Mouse (Mus musculus): Measurements from ENCODE around the gene Il1rapl1. TPM values are rescaled to one million over a fixed set of nuclear protein-coding genes. Genes with fewer than 3 reads are reported as not detected.

The Il1rapl1 gene
- polyA plus RNA-seq, 1 experiment from 2014 or later, result 0.21 TPM

DNA sequence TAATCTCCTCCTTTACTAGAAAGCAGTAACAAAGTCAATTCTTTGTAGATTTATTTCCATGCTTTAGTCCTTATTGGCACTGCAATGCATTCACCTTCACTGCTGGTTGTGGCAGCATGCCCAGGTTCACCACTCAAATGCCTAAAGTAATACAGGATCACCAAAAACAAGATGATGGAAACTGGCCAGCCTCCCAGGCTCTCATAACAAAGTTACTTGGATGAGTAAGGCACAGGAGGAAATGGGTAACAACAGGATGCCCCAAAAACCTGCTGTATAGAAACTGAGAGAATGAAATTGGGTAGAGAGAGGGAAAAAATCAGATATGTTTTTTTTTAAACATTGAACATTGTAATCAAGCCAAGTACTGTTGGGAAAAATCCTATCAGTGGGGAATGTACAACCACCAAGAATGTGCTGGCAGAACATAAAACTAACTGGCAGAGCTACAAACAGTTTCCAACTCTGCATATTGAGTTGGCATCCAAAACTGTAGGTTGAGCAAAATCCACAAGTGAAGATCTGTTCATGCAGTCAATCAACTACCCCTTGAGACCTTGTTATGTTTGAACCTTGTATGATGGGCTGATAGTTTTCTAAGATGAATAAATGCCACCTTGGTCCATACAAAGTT lies 21.4 kb downstream of the Il1rapl1 start:
- no peak for ATAC-seq (ENCODE audit: low read depth)
- no peak overlapping the region for H3K27ac ChIP-seq (replicated peaks; ENCODE audit: low read depth, low read length)
- H3K4me2 ChIP-seq (ENCODE audit: low read depth, low read length), result no peak overlapping the region
- no peak overlapping the region for H3K4me3 ChIP-seq (ENCODE audit: low read depth, low read length)
- H3K9ac ChIP-seq (ENCODE audit: low read depth, low read length), result no peak overlapping the region
- no peak for DNase-seq (ENCODE audit: low spot score)
- H3K9me3 ChIP-seq (ENCODE audit: control insufficient read depth, low read length), result no peaks in the 10 kb centered on the region
- no peaks in the 10 kb centered on the region for H3K4me1 ChIP-seq (ENCODE audit: control insufficient read depth, insufficient read depth, low read length)
- no peaks in the 10 kb centered on the region for H3K36me3 ChIP-seq (ENCODE audit: control insufficient read depth, insufficient read depth, low read length)
- H3K27me3 ChIP-seq (replicated peaks; ENCODE audit: control insufficient read depth, insufficient read depth, low read length), result no peaks in the 10 kb centered on the region

DNA sequence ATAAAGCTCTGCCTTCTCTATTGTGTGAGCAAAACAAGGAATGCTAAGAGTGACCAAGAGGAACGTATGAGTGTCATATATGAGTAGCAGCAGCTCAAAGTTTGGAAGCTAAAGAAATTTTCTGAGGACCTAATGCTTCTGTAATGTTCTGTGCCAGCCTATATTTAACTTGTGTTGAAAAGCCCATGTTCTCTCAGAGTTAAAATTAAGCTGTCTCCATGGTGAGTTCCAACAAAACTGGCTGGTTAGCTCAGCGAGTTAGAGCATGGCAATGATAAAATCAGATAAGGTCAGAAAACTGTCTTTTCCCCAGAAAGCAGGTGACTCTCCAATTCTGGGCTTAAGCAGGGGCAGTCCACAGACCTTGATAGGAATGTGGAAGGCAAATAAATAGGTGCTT lies 25.6 kb downstream of the Il1rapl1 start:
- Histone ChIP-seq H3K4me1 (ENCODE audit: control insufficient read depth, insufficient read depth, low read length) (no peaks in the 10 kb centered on the region), H3K9ac (ENCODE audit: low read depth, low read length) (no peak overlapping the region), H3K27me3 (replicated peaks; ENCODE audit: control insufficient read depth, insufficient read depth, low read length) (no peaks in the 10 kb centered on the region), H3K4me2 (ENCODE audit: low read depth, low read length) (no peak overlapping the region), H3K9me3 (ENCODE audit: control insufficient read depth, low read length) (no peaks in the 10 kb centered on the region), H3K4me3 (ENCODE audit: low read depth, low read length) (no peak overlapping the region), H3K27ac (replicated peaks; ENCODE audit: low read depth, low read length) (no peak overlapping the region), H3K36me3 (ENCODE audit: control insufficient read depth, insufficient read depth, low read length) (no peaks in the 10 kb centered on the region)
- ATAC-seq (ENCODE audit: low read depth) (no peak), DNase-seq (ENCODE audit: low spot score) (no peak)
- WGBS, result 68% methylated on average over 2 of the region's 2 CpGs

DNA sequence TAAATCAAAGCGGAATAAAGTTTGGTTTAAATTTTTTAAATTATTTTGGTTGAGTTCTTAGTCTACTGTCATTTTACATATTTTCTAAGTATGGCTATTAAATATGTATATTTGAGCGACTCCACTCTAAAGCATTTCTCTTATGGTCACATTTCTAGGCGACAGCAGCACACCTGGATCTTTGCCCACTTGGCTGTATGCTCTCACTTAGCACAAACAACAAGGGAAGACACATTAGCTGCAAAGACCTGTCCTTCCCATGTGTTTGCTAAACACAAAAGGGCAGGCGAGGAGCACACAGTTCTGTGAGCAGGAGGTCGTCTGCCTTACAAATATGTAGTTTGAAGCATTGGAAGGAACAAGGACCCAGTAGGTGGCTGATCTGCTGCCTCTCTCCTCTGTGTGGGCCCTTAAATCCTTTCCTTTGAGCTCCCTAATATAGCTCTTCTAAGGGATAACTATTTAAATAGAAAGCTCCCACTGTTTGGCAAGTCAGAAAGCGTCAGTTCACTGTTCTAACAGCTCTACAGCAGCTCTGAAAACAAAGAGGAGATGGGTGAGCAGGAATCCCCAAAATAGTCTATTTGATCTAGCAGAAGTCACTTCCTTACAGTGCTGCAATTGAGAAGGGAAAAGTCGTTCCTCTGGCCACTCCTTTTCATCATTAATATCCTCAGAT lies 42.6 kb downstream of the Il1rapl1 start:
- H3K4me2 ChIP-seq (ENCODE audit: low read depth, low read length), result no peak overlapping the region

DNA sequence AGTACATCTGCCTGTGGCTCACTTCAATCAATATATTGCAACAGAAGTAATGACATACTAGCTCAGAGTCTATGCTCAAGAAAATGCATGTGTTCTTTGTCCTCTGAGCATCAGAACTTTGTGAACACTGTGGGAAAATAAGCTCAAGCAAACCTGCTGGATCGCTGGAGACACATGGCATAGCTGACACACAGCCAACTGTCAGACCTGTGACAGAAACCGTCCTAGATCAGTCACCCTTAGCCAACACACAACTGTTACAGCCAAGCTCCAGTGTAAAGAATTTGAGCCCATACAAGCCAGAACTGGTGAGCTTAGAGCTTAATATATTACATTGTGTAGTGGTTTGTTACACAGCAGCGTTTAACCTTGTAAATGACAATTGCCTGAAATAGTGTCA lies 45.1 kb downstream of the Il1rapl1 start:
- H3K9me3 ChIP-seq (ENCODE audit: control insufficient read depth, low read length), result no peaks in the 10 kb centered on the region
- H3K4me1 ChIP-seq (ENCODE audit: control insufficient read depth, insufficient read depth, low read length), result no peaks in the 10 kb centered on the region
- H3K4me2 ChIP-seq (ENCODE audit: low read depth, low read length), result no peak overlapping the region
- WGBS, result 78% methylated on average over 3 of the region's 3 CpGs
- DNase-seq (ENCODE audit: low spot score) (no peak), ATAC-seq (ENCODE audit: low read depth) (no peak)
- H3K27ac ChIP-seq (replicated peaks; ENCODE audit: low read depth, low read length), result no peak overlapping the region
- no peaks in the 10 kb centered on the region for H3K36me3 ChIP-seq (ENCODE audit: control insufficient read depth, insufficient read depth, low read length)
- H3K27me3 ChIP-seq (replicated peaks; ENCODE audit: control insufficient read depth, insufficient read depth, low read length), result no peaks in the 10 kb centered on the region
- H3K4me3 ChIP-seq (ENCODE audit: low read depth, low read length), result no peak overlapping the region
- H3K9ac ChIP-seq (ENCODE audit: low read depth, low read length), result no peak overlapping the region

More for the DNA sequence above, 42.6 kb downstream of the Il1rapl1 start:
- 47% methylated on average over 7 of the region's 7 CpGs for WGBS
- no peak overlapping the region for H3K27ac ChIP-seq (replicated peaks; ENCODE audit: low read depth, low read length)
- H3K27me3 ChIP-seq (replicated peaks; ENCODE audit: control insufficient read depth, insufficient read depth, low read length), result no peaks in the 10 kb centered on the region
- H3K4me3 ChIP-seq (ENCODE audit: low read depth, low read length), result no peak overlapping the region
- H3K36me3 ChIP-seq (ENCODE audit: control insufficient read depth, insufficient read depth, low read length), result no peaks in the 10 kb centered on the region
- no peak for ATAC-seq (ENCODE audit: low read depth)
- no peaks in the 10 kb centered on the region for H3K9me3 ChIP-seq (ENCODE audit: control insufficient read depth, low read length)
- no peak overlapping the region for H3K9ac ChIP-seq (ENCODE audit: low read depth, low read length)
- DNase-seq (ENCODE audit: low spot score), result no peak
- H3K4me1 ChIP-seq (ENCODE audit: control insufficient read depth, insufficient read depth, low read length), result no peaks in the 10 kb centered on the region

DNA sequence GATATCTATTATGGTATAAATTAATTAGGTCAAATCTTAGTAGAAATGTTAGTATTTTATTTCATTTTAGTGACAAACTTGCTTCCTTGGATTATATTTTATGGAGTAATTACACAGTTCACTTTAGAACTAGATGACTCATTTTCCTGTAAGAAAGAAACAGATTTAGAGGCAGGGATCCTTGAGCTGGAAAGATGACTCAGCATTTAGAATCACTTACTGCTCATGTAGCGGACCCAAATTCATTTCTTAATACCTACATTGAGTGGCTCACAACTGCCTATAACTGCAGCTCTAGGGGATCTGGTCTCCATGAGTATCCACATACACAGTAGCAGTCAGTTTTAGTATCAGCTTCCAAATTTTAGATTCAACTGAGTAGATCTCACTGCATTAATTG lies 71.9 kb downstream of the Il1rapl1 start:
- WGBS, result 94% methylated on average over 1 of the region's 1 CpGs
- ATAC-seq (ENCODE audit: low read depth), result no peak
- H3K4me1 ChIP-seq (ENCODE audit: control insufficient read depth, insufficient read depth, low read length), result no peaks in the 10 kb centered on the region
- H3K27ac ChIP-seq (replicated peaks; ENCODE audit: low read depth, low read length), result no peak overlapping the region
- no peak overlapping the region for H3K4me3 ChIP-seq (ENCODE audit: low read depth, low read length)
- H3K9ac ChIP-seq (ENCODE audit: low read depth, low read length), result no peak overlapping the region
- no peak overlapping the region for H3K4me2 ChIP-seq (ENCODE audit: low read depth, low read length)
- DNase-seq (ENCODE audit: low spot score), result no peak
- no peaks in the 10 kb centered on the region for H3K27me3 ChIP-seq (replicated peaks; ENCODE audit: control insufficient read depth, insufficient read depth, low read length)
- H3K36me3 ChIP-seq (ENCODE audit: control insufficient read depth, insufficient read depth, low read length), result no peaks in the 10 kb centered on the region
- H3K9me3 ChIP-seq (ENCODE audit: control insufficient read depth, low read length), result no peaks in the 10 kb centered on the region

DNA sequence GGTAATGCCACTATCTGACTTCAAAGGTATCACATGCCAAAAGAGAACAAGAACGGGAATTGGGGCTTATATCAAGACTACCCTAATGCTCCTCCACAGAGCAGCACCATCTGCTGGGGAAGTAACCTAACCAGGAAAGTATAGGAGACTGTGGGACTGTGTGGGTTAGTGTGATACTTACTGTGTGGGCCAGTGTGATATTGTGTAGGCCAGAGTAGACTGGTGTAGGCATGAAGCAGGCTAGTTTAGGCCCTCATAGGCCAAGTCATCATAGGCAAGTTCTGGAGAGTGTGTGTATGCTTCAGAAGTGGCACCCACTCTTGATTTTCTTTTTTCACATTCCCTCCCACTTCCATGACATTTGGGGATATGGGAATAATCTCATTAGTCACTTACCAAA lies 76.5 kb downstream of the Il1rapl1 start:
- Histone ChIP-seq H3K4me3 (ENCODE audit: low read depth, low read length) (no peak overlapping the region), H3K27me3 (replicated peaks; ENCODE audit: control insufficient read depth, insufficient read depth, low read length) (no peaks in the 10 kb centered on the region), H3K4me2 (ENCODE audit: low read depth, low read length) (no peak overlapping the region), H3K27ac (replicated peaks; ENCODE audit: low read depth, low read length) (no peak overlapping the region), H3K4me1 (ENCODE audit: control insufficient read depth, insufficient read depth, low read length) (no peaks in the 10 kb centered on the region), H3K36me3 (ENCODE audit: control insufficient read depth, insufficient read depth, low read length) (no peaks in the 10 kb centered on the region), H3K9ac (ENCODE audit: low read depth, low read length) (no peak overlapping the region), H3K9me3 (ENCODE audit: control insufficient read depth, low read length) (no peaks in the 10 kb centered on the region)
- 17% methylated on average over 1 of the region's 1 CpGs for WGBS
- no peak for DNase-seq (ENCODE audit: low spot score)
- no peak for ATAC-seq (ENCODE audit: low read depth)

DNA sequence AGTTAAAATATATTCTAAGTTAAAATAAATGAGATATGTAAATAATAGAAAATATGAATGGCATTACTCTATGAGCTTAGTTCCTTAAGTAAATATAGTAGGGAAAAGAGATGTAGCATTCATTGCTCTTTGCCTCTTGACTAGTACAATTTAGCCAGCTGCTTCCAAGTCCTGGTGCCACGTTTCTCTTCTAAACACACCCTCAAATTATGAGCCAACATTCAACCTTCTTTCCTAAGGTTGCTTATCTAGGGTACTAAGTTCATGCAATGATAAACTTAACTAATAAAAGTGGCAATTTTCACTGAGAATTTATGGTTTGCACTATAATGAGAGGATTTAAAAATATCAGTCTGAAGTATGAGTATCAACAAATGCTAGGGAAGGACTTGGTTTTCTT lies 218.3 kb downstream of the Il1rapl1 start:
- Histone ChIP-seq H3K4me3 (ENCODE audit: low read depth, low read length) (no peak overlapping the region), H3K27ac (replicated peaks; ENCODE audit: low read depth, low read length) (no peak overlapping the region), H3K36me3 (ENCODE audit: control insufficient read depth, insufficient read depth, low read length) (no peaks in the 10 kb centered on the region), H3K4me1 (ENCODE audit: control insufficient read depth, insufficient read depth, low read length) (no peaks in the 10 kb centered on the region), H3K9ac (ENCODE audit: low read depth, low read length) (no peak overlapping the region), H3K9me3 (ENCODE audit: control insufficient read depth, low read length) (no peaks in the 10 kb centered on the region), H3K27me3 (replicated peaks; ENCODE audit: control insufficient read depth, insufficient read depth, low read length) (no peaks in the 10 kb centered on the region), H3K4me2 (ENCODE audit: low read depth, low read length) (no peak overlapping the region)
- DNase-seq (ENCODE audit: low spot score) (no peak), ATAC-seq (ENCODE audit: low read depth) (no peak)
- 75% methylated on average over 1 of the region's 1 CpGs for WGBS

DNA sequence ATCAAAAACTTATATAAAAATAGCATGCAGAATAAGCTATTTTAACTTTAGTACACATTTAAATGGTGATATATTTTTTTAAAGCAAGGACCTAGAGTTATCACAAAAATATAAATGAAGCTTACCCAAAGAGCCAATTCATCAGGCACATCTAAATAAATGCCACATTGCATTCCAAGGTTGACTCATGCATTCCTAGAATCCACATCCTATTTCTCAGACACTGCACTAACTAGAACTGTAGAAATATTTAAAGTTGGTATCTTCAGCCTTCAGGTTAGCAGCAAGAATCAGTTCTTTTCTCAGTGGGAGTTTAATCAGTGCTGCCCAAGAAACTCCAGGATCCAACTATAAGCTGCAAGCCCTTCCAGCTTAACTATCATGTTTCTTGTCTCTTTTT lies 223.5 kb downstream of the Il1rapl1 start:
- Histone ChIP-seq H3K4me1 (ENCODE audit: control insufficient read depth, insufficient read depth, low read length) (no peaks in the 10 kb centered on the region), H3K27me3 (replicated peaks; ENCODE audit: control insufficient read depth, insufficient read depth, low read length) (no peaks in the 10 kb centered on the region), H3K27ac (replicated peaks; ENCODE audit: low read depth, low read length) (no peak overlapping the region), H3K4me2 (ENCODE audit: low read depth, low read length) (no peak overlapping the region), H3K9me3 (ENCODE audit: control insufficient read depth, low read length) (no peaks in the 10 kb centered on the region), H3K4me3 (ENCODE audit: low read depth, low read length) (no peak overlapping the region), H3K36me3 (ENCODE audit: control insufficient read depth, insufficient read depth, low read length) (no peaks in the 10 kb centered on the region), H3K9ac (ENCODE audit: low read depth, low read length) (no peak overlapping the region)
- ATAC-seq (ENCODE audit: low read depth) (no peak), DNase-seq (ENCODE audit: low spot score) (no peak)

DNA sequence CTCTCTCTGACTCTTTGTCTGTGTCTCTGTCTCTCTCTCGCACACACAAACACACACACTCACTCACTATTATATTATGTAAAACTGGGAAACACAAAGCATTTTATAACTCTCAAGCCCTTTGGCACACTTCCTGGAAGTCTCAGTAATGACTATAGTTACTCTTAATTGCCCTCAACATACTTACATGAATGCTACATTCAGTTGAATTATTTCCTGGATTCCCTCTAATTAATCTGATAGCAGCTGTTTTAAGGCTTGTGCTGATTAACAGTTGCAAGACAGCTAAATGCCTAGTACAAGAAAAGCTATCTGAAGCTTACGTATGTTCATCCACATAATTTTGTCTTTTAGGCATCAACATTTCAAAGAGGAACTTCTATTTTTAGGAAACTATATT lies 261.3 kb downstream of the Il1rapl1 start:
- Histone ChIP-seq H3K9me3 (ENCODE audit: control insufficient read depth, low read length) (no peaks in the 10 kb centered on the region), H3K4me1 (ENCODE audit: control insufficient read depth, insufficient read depth, low read length) (no peaks in the 10 kb centered on the region), H3K9ac (ENCODE audit: low read depth, low read length) (no peak overlapping the region), H3K4me2 (ENCODE audit: low read depth, low read length) (no peak overlapping the region), H3K27me3 (replicated peaks; ENCODE audit: control insufficient read depth, insufficient read depth, low read length) (no peaks in the 10 kb centered on the region), H3K36me3 (ENCODE audit: control insufficient read depth, insufficient read depth, low read length) (no peaks in the 10 kb centered on the region), H3K4me3 (ENCODE audit: low read depth, low read length) (no peak overlapping the region), H3K27ac (replicated peaks; ENCODE audit: low read depth, low read length) (no peak overlapping the region)
- WGBS, result 78% methylated on average over 2 of the region's 2 CpGs
- no peak for ATAC-seq (ENCODE audit: low read depth)
- no peak for DNase-seq (ENCODE audit: low spot score)
